In genomic region chr8:118001138-118001537, GRCm38 (mm10) we compare ENCODE assay signal across 16 mouse cellular contexts.
"Had no signal": no experiment of that assay in that cellular context is flagged by ENCODE, and none has a peak within 500 bp of the region (broad histone marks: within the 10 kb centered on the region; RNA-seq: fewer than 3 reads in every experiment).

No protein-coding gene starts in this region.

- H3K27me3 ChIP-seq: neural tube, embryonic 13.5 days; neural tube, embryonic 15.5 days; stomach, embryonic 15.5 days had no signal

- H3K27ac ChIP-seq: neural tube, embryonic 13.5 days; neural tube, embryonic 15.5 days; stomach, embryonic 15.5 days; stomach, postnatal 0 days had no signal

- H3K4me3 ChIP-seq: neural tube, embryonic 13.5 days; neural tube, embryonic 15.5 days; stomach, embryonic 15.5 days had no signal

- H3K36me3 ChIP-seq: neural tube, embryonic 13.5 days; neural tube, embryonic 15.5 days; stomach, embryonic 15.5 days had no signal

- DNase-seq: retina, postnatal 1 day; right cerebral cortex, adult 18-20 months; right cerebral cortex, postnatal 14 days; right cerebral cortex, postnatal 25 days; right cerebral cortex, postnatal 4 days; spleen, adult 18-20 months; thymus, adult 18-20 months; thymus, adult 2 months; thymus, postnatal 14 days; thymus, postnatal 25 days; thymus, postnatal 36 days; thymus, postnatal 4 days had no signal

- H3K4me1 ChIP-seq: neural tube, embryonic 15.5 days; stomach, embryonic 15.5 days had no signal

- H3K9me3 ChIP-seq: neural tube, embryonic 13.5 days; neural tube, embryonic 15.5 days; stomach, embryonic 15.5 days had no signal

- H3K4me2 ChIP-seq: neural tube, embryonic 13.5 days; neural tube, embryonic 15.5 days; stomach, embryonic 15.5 days had no signal

- H3K9ac ChIP-seq: neural tube, embryonic 13.5 days; neural tube, embryonic 15.5 days; stomach, embryonic 15.5 days had no signal
